ENCODE assay signal across 7 mouse cellular contexts in genomic region chr16:97763061-97763989, GRCm38 (mm10). TPM values are rescaled to one million over a fixed set of nuclear protein-coding genes. Genes with fewer than 3 reads are reported as not detected.
DNase-seq lines count a peak whose midpoint lies in the region; ATAC-seq and TF ChIP-seq lines count a peak whose summit lies in the region.

Ripk4 (minus strand) TSS chr16:97763787.

- H3K9ac ChIP-seq in heart, embryonic 13.5 days, result peak within 1 kb of the TSS; percentile 80
- peak within 1 kb of the TSS; percentile 58 for H3K9ac ChIP-seq in kidney, postnatal 0 days (ENCODE audit: low read depth, low read length)
- H3K9ac ChIP-seq in stomach, postnatal 0 days (ENCODE audit: low read length), result peak within 1 kb of the TSS; percentile 61

- H3K4me1 ChIP-seq in heart, embryonic 13.5 days, result peaks cover 46% of the 10 kb centered on the region
- H3K4me1 ChIP-seq in kidney, postnatal 0 days (replicated peaks; ENCODE audit: insufficient read depth, low read length), result no peaks in the 10 kb centered on the region
- no peaks in the 10 kb centered on the region for H3K4me1 ChIP-seq in stomach, postnatal 0 days (replicated peaks; ENCODE audit: control insufficient read depth, insufficient read depth)

- peak within 1 kb of the TSS; percentile 86 for H3K4me2 ChIP-seq in heart, embryonic 13.5 days
- H3K4me2 ChIP-seq in kidney, postnatal 0 days (ENCODE audit: low read length), result peak within 1 kb of the TSS; percentile 70
- H3K4me2 ChIP-seq in stomach, postnatal 0 days (replicated peaks; ENCODE audit: low read depth), result peak within 1 kb of the TSS; percentile 74

- peak; percentile 73 for ATAC-seq in activated CD4-positive, CD25-positive, alpha-beta regulatory T cell, adult 4 months
- no peak for ATAC-seq in heart, embryonic 13.5 days (ENCODE audit: extremely low read depth, insufficient number of reproducible peaks, low FRiP score, low TSS enrichment)
- peak; percentile 94 for ATAC-seq in kidney, postnatal 0 days (replicated peaks; ENCODE audit: low FRiP score, low read depth)
- peak; percentile 94 for ATAC-seq in stomach, postnatal 0 days (ENCODE audit: low FRiP score, low TSS enrichment)

- peak within 1 kb of the TSS; percentile 65 for H3K4me3 ChIP-seq in heart, embryonic 13.5 days
- H3K4me3 ChIP-seq in kidney, postnatal 0 days (replicated peaks; ENCODE audit: low read depth, low read length), result peak within 1 kb of the TSS; percentile 46
- peak within 1 kb of the TSS; percentile 54 for H3K4me3 ChIP-seq in stomach, postnatal 0 days (ENCODE audit: low read depth, low read length)

- peaks cover 53% of the 10 kb centered on the region for H3K27me3 ChIP-seq in heart, embryonic 13.5 days (replicated peaks)
- peaks cover 15% of the 10 kb centered on the region for H3K27me3 ChIP-seq in kidney, postnatal 0 days (ENCODE audit: insufficient read depth, low read length)
- H3K27me3 ChIP-seq in stomach, postnatal 0 days (ENCODE audit: control insufficient read depth, insufficient read depth, low read length), result no peaks in the 10 kb centered on the region

- H3K9me3 ChIP-seq in heart, embryonic 13.5 days, result no peaks in the 10 kb centered on the region
- H3K9me3 ChIP-seq in kidney, postnatal 0 days (replicated peaks; ENCODE audit: low read length), result no peaks in the 10 kb centered on the region
- no peaks in the 10 kb centered on the region for H3K9me3 ChIP-seq in stomach, postnatal 0 days (ENCODE audit: control insufficient read depth, low read length)

- under 1% methylated on average over 88 of the region's 88 CpGs for WGBS in heart, embryonic 13.5 days
- under 1% methylated on average over 88 of the region's 88 CpGs for WGBS in kidney, postnatal 0 days
- WGBS in stomach, postnatal 0 days, result 1% methylated on average over 81 of the region's 88 CpGs

- no peaks in the 10 kb centered on the region for H3K36me3 ChIP-seq in heart, embryonic 13.5 days
- no peaks in the 10 kb centered on the region for H3K36me3 ChIP-seq in kidney, postnatal 0 days (ENCODE audit: insufficient read depth, low read length)
- no peaks in the 10 kb centered on the region for H3K36me3 ChIP-seq in stomach, postnatal 0 days (ENCODE audit: control insufficient read depth, insufficient read depth, low read length)

- no peak for TF ChIP-seq CTCF in kidney, postnatal 0 days (IDR thresholded peaks at IDR 0.05; ENCODE audit: low read depth)
- TF ChIP-seq CTCF in stomach, postnatal 0 days (IDR thresholded peaks at IDR 0.05; ENCODE audit: low read depth), result no peak

- H3K27ac ChIP-seq in heart, embryonic 13.5 days (replicated peaks), result no peak within 1 kb of the TSS
- peak within 1 kb of the TSS; percentile 38; the same call in 1 of the 2 replicates for H3K27ac ChIP-seq in kidney, postnatal 0 days
- peak within 1 kb of the TSS; percentile 88 for H3K27ac ChIP-seq in stomach, postnatal 0 days (replicated peaks)

- TF ChIP-seq EP300 in stomach, postnatal 0 days (optimal IDR thresholded peaks at IDR 0.05), result no peak

- peak; percentile 81 for DNase-seq in ES-CJ7 (ENCODE audit: low read depth, low spot score)
- peak; percentile 26 for DNase-seq in kidney, postnatal 0 days (ENCODE audit: low spot score)
- peak; percentile 73 for DNase-seq in lung, postnatal 25 days (ENCODE audit: low spot score)
- peak; percentile 95 for DNase-seq in stomach, postnatal 0 days (ENCODE audit: low spot score)
- DNase-seq in gastrocnemius, postnatal 4 days (ENCODE audit: low spot score in 2 of 2), result no peak

RNA-seq across cellular contexts. Expression of gene Ripk4, which starts in this region (rescaled TPM):
- polyA plus RNA-seq in activated CD4-positive, CD25-positive, alpha-beta regulatory T cell, adult 4 months (2017; shearing (Covaris generic)), result under 1 TPM in 1 of 2 experiments, not detected in 1; 0.25 TPM
- polyA plus RNA-seq in heart, embryonic 13.5 days (2015; fragmentation: Nextera tagmentation; extraction: Ambion mirVana), result 2.7 and 3.0 TPM in 2 replicates
- polyA plus RNA-seq in kidney, postnatal 0 days (2015; fragmentation: Nextera tagmentation; extraction: Ambion mirVana), result 9.9 and 10.2 TPM in 2 replicates
- 20.4 and 24.1 TPM in 2 replicates for polyA plus RNA-seq in stomach, postnatal 0 days (2015; fragmentation: Nextera tagmentation; extraction: Ambion mirVana)
- not detected for total RNA-seq in gastrocnemius, postnatal 4 days (2021)

Comparison
In these comparisons a context has a peak if more than half of its experiments do, and no peak if none do; other contexts are left out.
1. Peak in ATAC-seq in activated CD4-positive, CD25-positive, alpha-beta regulatory T cell, adult 4 months; RNA of the gene not detected or under 1 TPM.
2. DNase-seq: peak in ES-CJ7 (single experiment), kidney, postnatal 0 days (single experiment), lung, postnatal 25 days (single experiment) and stomach, postnatal 0 days (single experiment); none in gastrocnemius, postnatal 4 days (0 of 2).
3. Peak in every context shown above with its lines, with median percentiles within 50 percentile points of each other: H3K4me2 ChIP-seq, H3K4me3 ChIP-seq and H3K9ac ChIP-seq.